Mouse (Mus musculus): ENCODE data around the gene Lsamp. TPM values are rescaled to one million over a fixed set of nuclear protein-coding genes. Genes with fewer than 3 reads are reported as not detected.

Lsamp gene
- total and polyA plus RNA-seq, 3 experiments: not detected

- H3K4me3 ChIP-seq (replicated peaks in 1 of 3; ENCODE audit: low read depth in 2 of 3, low read length in 2 of 3, poor library complexity in 1 of 3): no peak overlapping the region
- H3K27ac ChIP-seq (ENCODE audit: insufficient read depth, low read depth): no peak overlapping the region
- peaks cover 45% of the 10 kb centered on the region for H3K9me3 ChIP-seq (replicated peaks; ENCODE audit: low read length)
- H3K27me3 ChIP-seq (replicated peaks): no peaks in the 10 kb centered on the region
- H3K9ac ChIP-seq (ENCODE audit: insufficient read depth, low read depth): no peak overlapping the region
- no peak for DNase-seq (ENCODE audit: extremely low read depth)
- no peaks in the 10 kb centered on the region for H3K79me2 ChIP-seq (replicated peaks; ENCODE audit: control insufficient read depth, extremely low read depth, insufficient read depth, poor library complexity, severe bottlenecking)
- dilution Hi-C loops (cut with MboI; ENCODE audit: extremely low pct_ligation_motif_present, extremely low pct_unique_long_range_greater_than_20kb, low sequenced_read_pairs): no loop called here
- no peak for TF ChIP-seq IRF4 (IDR thresholded peaks at IDR 0.05; ENCODE audit: low read depth, low read length)
- no peak for TF ChIP-seq TCF12 (IDR thresholded peaks at IDR 0.05; ENCODE audit: low read depth, low read length)
- no peak for TF ChIP-seq MAFK (IDR thresholded peaks at IDR 0.05; ENCODE audit: insufficient replicate concordance, low read length)
- no peak for TF ChIP-seq JUN (IDR thresholded peaks at IDR 0.05; ENCODE audit: insufficient read depth, low read depth, low read length)
- no peak for TF ChIP-seq KAT2A (IDR thresholded peaks at IDR 0.05; ENCODE audit: insufficient replicate concordance, low read length)
- TF ChIP-seq ETS1 (conservative IDR thresholded peaks at IDR 0.05; ENCODE audit: low read depth, low read length): no peak
- no peak for TF ChIP-seq EP300 (IDR thresholded peaks at IDR 0.05; ENCODE audit: low read length)
- no peak for TF ChIP-seq ZKSCAN1 (IDR thresholded peaks at IDR 0.05; ENCODE audit: borderline replicate concordance, low read depth, low read length)
- no peak for TF ChIP-seq E2F4 (IDR thresholded peaks at IDR 0.05; ENCODE audit: insufficient replicate concordance, low read depth, low read length)
- no peak for TF ChIP-seq USF2 (conservative IDR thresholded peaks at IDR 0.05; ENCODE audit: low read depth, low read length)
- TF ChIP-seq JUND (conservative IDR thresholded peaks at IDR 0.05; ENCODE audit: low read depth, low read length): no peak
- no peak for TF ChIP-seq CTCF (conservative IDR thresholded peaks at IDR 0.05 in 1 of 2, IDR thresholded peaks at IDR 0.05 in 1 of 2; ENCODE audit: low read depth in 2 of 2, low read length in 2 of 2)
- no peak for TF ChIP-seq ZMIZ1 (IDR thresholded peaks at IDR 0.05; ENCODE audit: low read depth, low read length)
- no peak overlapping the region for H3K4me2 ChIP-seq (ENCODE audit: insufficient read depth, low read depth, poor library complexity, severe bottlenecking)
- H3K4me1 ChIP-seq (ENCODE audit: control insufficient read depth in 1 of 2, insufficient read depth in 2 of 2): no peaks in the 10 kb centered on the region
- in situ Hi-C loops (cut with MboI; ENCODE audit: low pct_ligation_motif_present, low pct_unique_long_range_greater_than_20kb, low sequenced_read_pairs): no loop called here
- no peaks in the 10 kb centered on the region for H3K36me3 ChIP-seq (replicated peaks in 1 of 2; ENCODE audit: control insufficient read depth in 1 of 2, insufficient read depth in 1 of 2, low read length in 1 of 2)
Observed at GRCm38 (mm10) chr16:40897768-40898327, 913.7 kb downstream of the Lsamp start.

- TF ChIP-seq SIN3A (IDR thresholded peaks at IDR 0.05; ENCODE audit: low read length) (no peak), E2F4 (IDR thresholded peaks at IDR 0.05; ENCODE audit: insufficient replicate concordance, low read depth, low read length) (no peak), NELFE (IDR thresholded peaks at IDR 0.05; ENCODE audit: low read depth, low read length) (no peak), KAT2A (IDR thresholded peaks at IDR 0.05; ENCODE audit: insufficient replicate concordance, low read length) (no peak), MAZ (IDR thresholded peaks at IDR 0.05; ENCODE audit: low read depth, low read length) (no peak), USF2 (conservative IDR thresholded peaks at IDR 0.05; ENCODE audit: low read depth, low read length) (no peak), USF1 (IDR thresholded peaks at IDR 0.05; ENCODE audit: low read depth, low read length) (no peak), MEF2A (IDR thresholded peaks at IDR 0.05; ENCODE audit: borderline replicate concordance, low read depth, low read length) (no peak), JUN (IDR thresholded peaks at IDR 0.05; ENCODE audit: insufficient read depth, low read depth, low read length) (no peak), IRF4 (IDR thresholded peaks at IDR 0.05; ENCODE audit: low read depth, low read length) (no peak), TCF12 (IDR thresholded peaks at IDR 0.05; ENCODE audit: low read depth, low read length) (no peak), ZMIZ1 (IDR thresholded peaks at IDR 0.05; ENCODE audit: low read depth, low read length) (no peak), POLR2AphosphoS2 (IDR thresholded peaks at IDR 0.05; ENCODE audit: low read depth, low read length) (no peak), CTCF (conservative IDR thresholded peaks at IDR 0.05 in 1 of 2, IDR thresholded peaks at IDR 0.05 in 1 of 2; ENCODE audit: low read depth in 2 of 2, low read length in 2 of 2) (no peak), PAX5 (IDR thresholded peaks at IDR 0.05; ENCODE audit: low read length) (no peak)
- Histone ChIP-seq H3K4me1 (ENCODE audit: control insufficient read depth in 1 of 2, insufficient read depth in 2 of 2) (no peaks in the 10 kb centered on the region), H3K27me3 (replicated peaks) (no peaks in the 10 kb centered on the region), H3K9me3 (replicated peaks; ENCODE audit: low read length) (peaks cover 37% of the 10 kb centered on the region), H3K9ac (ENCODE audit: insufficient read depth, low read depth) (no peak overlapping the region), H3K79me2 (replicated peaks; ENCODE audit: control insufficient read depth, extremely low read depth, insufficient read depth, poor library complexity, severe bottlenecking) (no peaks in the 10 kb centered on the region), H3K4me2 (ENCODE audit: insufficient read depth, low read depth, poor library complexity, severe bottlenecking) (no peak overlapping the region), H3K27ac (ENCODE audit: insufficient read depth, low read depth) (no peak overlapping the region), H3K4me3 (replicated peaks in 1 of 3; ENCODE audit: low read depth in 2 of 3, low read length in 2 of 3, poor library complexity in 1 of 3) (no peak overlapping the region), H3K36me3 (replicated peaks in 1 of 2; ENCODE audit: control insufficient read depth in 1 of 2, insufficient read depth in 1 of 2, low read length in 1 of 2) (no peaks in the 10 kb centered on the region)
- in situ Hi-C loops (cut with MboI; ENCODE audit: low pct_ligation_motif_present, low pct_unique_long_range_greater_than_20kb, low sequenced_read_pairs): no loop called here
- no peak for DNase-seq (ENCODE audit: extremely low read depth)
- dilution Hi-C loops (cut with MboI; ENCODE audit: extremely low pct_ligation_motif_present, extremely low pct_unique_long_range_greater_than_20kb, low sequenced_read_pairs): no loop called here
Observed at GRCm38 (mm10) chr16:40907892-40908291, 923.7 kb downstream of the Lsamp start.
